Mouse (Mus musculus) bone marrow macrophage, adult 2 months (primary cell): Measurements from ENCODE around the gene Myo16.

Experiments used
- CTCF ChIP-seq: IDR thresholded peaks from 2 replicates; pipeline ENCODE4 v1.5.1; 2012; ENCODE audit warnings: low read depth, mild to moderate bottlenecking, low read length, moderate library complexity
- POLR2A ChIP-seq: IDR thresholded peaks from 2 replicates; pipeline ENCODE4 v1.6.1; 2012; ENCODE audit warnings: mild to moderate bottlenecking, low read depth, low read length, borderline replicate concordance

GRCm38 (mm10) chr8:10420551-10420950, 266.8 kb downstream of the Myo16 start:
- TF ChIP-seq CTCF: no peak
- TF ChIP-seq POLR2A: no peak
